Mouse (Mus musculus) thymus, adult 2 months (tissue): ENCODE results near the gene Scamp1. TPM values are rescaled to one million over a fixed set of nuclear protein-coding genes. Genes with fewer than 3 reads are reported as not detected.
A peak's percentile ranks its signal among the peaks of the same experiment; 100 is the strongest.
"Not testable (repeated sequence)": the region's sequence is repeated elsewhere in the genome, so short reads cannot be mapped to it uniquely, and the experiment has no call there.

Experiments used
- DNase-seq: peaks from one replicate; pipeline ENCODE4 v3.0.0; 2021
- H3K27ac ChIP-seq: fragments of 200-500 bp; 2 replicates; pipeline ENCODE4 v1.5.1; 2012; ENCODE audit warnings: low read length, control low read depth; ENCODE audit not compliant: control insufficient read depth, insufficient read depth
- H3K27me3 ChIP-seq: fragments of 200-500 bp; 2 replicates; pipeline ENCODE4 v1.6.1; 2012; ENCODE audit warnings: mild to moderate bottlenecking, low read length, moderate library complexity, mixed read lengths; ENCODE audit not compliant: control insufficient read depth, insufficient read depth
- H3K36me3 ChIP-seq: fragments of 200-500 bp; 2 replicates; pipeline ENCODE4 v1.6.1; 2012; ENCODE audit warnings: mild to moderate bottlenecking, low read length, moderate library complexity; ENCODE audit not compliant: control insufficient read depth, insufficient read depth
- H3K4me1 ChIP-seq: fragments of 200-500 bp; replicated peaks from 2 replicates; pipeline ENCODE4 v1.6.1; 2012; ENCODE audit warnings: low read length; ENCODE audit not compliant: control insufficient read depth, insufficient read depth
- H3K4me3 ChIP-seq: fragments of 200-500 bp; 2 replicates; pipeline ENCODE4 v1.5.1; 2012; ENCODE audit warnings: mild to moderate bottlenecking, low read length, control low read depth, moderate library complexity; ENCODE audit not compliant: control insufficient read depth, insufficient read depth
- CTCF ChIP-seq: fragments of 200-500 bp; IDR thresholded peaks from 2 replicates; pipeline ENCODE4 v1.5.1; 2012; ENCODE audit warnings: mild to moderate bottlenecking, control low read depth, low read length, moderate library complexity, borderline replicate concordance; ENCODE audit not compliant: control insufficient read depth, poor library complexity, insufficient read depth; ENCODE audit errors: extremely low read depth
- POLR2A ChIP-seq: fragments of 200-500 bp; IDR thresholded peaks from 2 replicates; pipeline ENCODE4 v1.6.1; 2012; ENCODE audit warnings: mild to moderate bottlenecking, low read length, control low read depth, moderate library complexity; ENCODE audit not compliant: control insufficient read depth, poor library complexity, insufficient read depth; ENCODE audit errors: extremely low read depth
- WGBS: fragments of 180-500 bp; shearing (Covaris S2); methylation state at CpG from one replicate; pipeline ENCODE4 v1.1.7; 2018; 5-methylcytosine and 5-hydroxymethylcytosine counted together
- polyA plus RNA-seq: library from polyadenylated mRNA; depleted of rRNA; stranded (reverse); fragments of >200 nt; gene quantifications from 2 replicates; pipeline ENCODE4 v1.2.3, GENCODE M21; 2012; rRNA removed

Scamp1 gene
- polyA plus RNA-seq = 4.9 and 5.0 TPM in 2 replicates

- Histone ChIP-seq H3K4me1 (peaks cover 9% of the 10 kb centered on the region), H3K36me3 (no peaks in the 10 kb centered on the region), H3K4me3 (peak within 1 kb of the TSS; percentile 65), H3K27me3 (peaks cover 4% of the 10 kb centered on the region; the same call in 1 of the 2 replicates), H3K27ac (no peak within 1 kb of the TSS)
- under 1% methylated on average over 59 of the region's 62 CpGs for WGBS
- TF ChIP-seq POLR2A (no peak), CTCF (0 out of 2 replicates have a peak, but pooled peaks have one; percentile 18)
- DNase-seq = peak; percentile 83
Observed at GRCm38 (mm10) chr13:94285281-94285871, at the start of gene Scamp1. Scamp1 (minus strand) TSS chr13:94285857.

GRCm38 (mm10) chr13:94330392-94330979 is 44.8 kb upstream of the Scamp1 start:
- no peak for TF ChIP-seq CTCF
- no peak for TF ChIP-seq POLR2A
- WGBS = 93% methylated on average over 3 of the region's 3 CpGs
- no peaks in the 10 kb centered on the region for H3K36me3 ChIP-seq
- H3K4me1 ChIP-seq = no peaks in the 10 kb centered on the region
- DNase-seq = no peak
- H3K27me3 ChIP-seq = no peaks in the 10 kb centered on the region
- no peak overlapping the region for H3K27ac ChIP-seq
- no peak overlapping the region for H3K4me3 ChIP-seq

- H3K4me1 ChIP-seq, H3K36me3 ChIP-seq, H3K27me3 ChIP-seq, DNase-seq, H3K4me3 ChIP-seq, H3K27ac ChIP-seq: not testable (repeated sequence)
- WGBS = 98% methylated on average over 6 of the region's 6 CpGs
Observed at GRCm38 (mm10) chr13:94329005-94329404, 43.3 kb upstream of the Scamp1 start.

GRCm38 (mm10) chr13:94328063-94328462 is 42.4 kb upstream of the Scamp1 start:
- TF ChIP-seq POLR2A (no peak), CTCF (no peak)
- DNase-seq = no peak
- Histone ChIP-seq H3K36me3 (no peaks in the 10 kb centered on the region), H3K27me3 (no peaks in the 10 kb centered on the region), H3K4me3 (no peak overlapping the region), H3K27ac (no peak overlapping the region), H3K4me1 (no peaks in the 10 kb centered on the region)
- 30% methylated on average over 3 of the region's 3 CpGs for WGBS

GRCm38 (mm10) chr13:94322475-94322874 is 36.8 kb upstream of the Scamp1 start:
- Histone ChIP-seq H3K27ac (no peak overlapping the region), H3K36me3 (no peaks in the 10 kb centered on the region), H3K27me3 (no peaks in the 10 kb centered on the region), H3K4me1 (no peaks in the 10 kb centered on the region), H3K4me3 (no peak overlapping the region)
- 57% methylated on average over 4 of the region's 4 CpGs for WGBS
- no peak for TF ChIP-seq POLR2A
- TF ChIP-seq CTCF = no peak
- DNase-seq = no peak

GRCm38 (mm10) chr13:94321094-94321792 is 35.6 kb upstream of the Scamp1 start:
- Histone ChIP-seq H3K4me3 (no peak overlapping the region), H3K27ac (no peak overlapping the region), H3K27me3 (no peaks in the 10 kb centered on the region), H3K36me3 (no peaks in the 10 kb centered on the region), H3K4me1 (no peaks in the 10 kb centered on the region)
- 95% methylated on average over 1 of the region's 1 CpGs for WGBS
- no peak for DNase-seq
- TF ChIP-seq POLR2A (no peak), CTCF (no peak)
